Mouse (Mus musculus) heart, postnatal 0 days (tissue): ENCODE results near the gene Mns1. TPM values are rescaled to one million over a fixed set of nuclear protein-coding genes. Genes with fewer than 3 reads are reported as not detected.
"Not testable (repeated sequence)": the region's sequence is repeated elsewhere in the genome, so short reads cannot be mapped to it uniquely, and the experiment has no call there.

Experiments used
- ATAC-seq: fragments of 200-750 bp; cut with Nextera tagmentation; 2 replicates; pipeline ENCODE4 v1.8.0; 2017; ENCODE audit warnings: low read depth, moderate number of reproducible peaks, moderate library complexity; ENCODE audit not compliant: insufficient read depth
- DNase-seq: peaks from one replicate; pipeline ENCODE4 v3.0.0-alpha.2; 2016; ENCODE audit warnings: low spot score
- H3K27ac ChIP-seq: fragments of 300-500 bp; sonication (generic); 2 replicates; pipeline ENCODE4 v1.5.1; 2014; ENCODE audit warnings: low read depth, mild to moderate bottlenecking
- H3K27me3 ChIP-seq: fragments of 300-500 bp; sonication (generic); 2 replicates; pipeline ENCODE4 v1.6.1; 2014; ENCODE audit warnings: low read length, mixed read lengths; ENCODE audit not compliant: control insufficient read depth, insufficient read depth
- H3K36me3 ChIP-seq: fragments of 300-500 bp; sonication (generic); replicated peaks from 2 replicates; pipeline ENCODE4 v1.6.1; 2014; ENCODE audit warnings: low read length, mixed read lengths; ENCODE audit not compliant: control insufficient read depth, insufficient read depth
- H3K4me1 ChIP-seq: fragments of 300-500 bp; sonication (generic); 2 replicates; pipeline ENCODE4 v1.6.1; 2014; ENCODE audit warnings: antibody characterized with exemption; ENCODE audit not compliant: control insufficient read depth, insufficient read depth
- H3K4me2 ChIP-seq: fragments of 300-500 bp; sonication (generic); 2 replicates; pipeline ENCODE4 v1.6.1; 2014; ENCODE audit warnings: low read depth, mild to moderate bottlenecking, low read length, moderate library complexity
- H3K4me3 ChIP-seq: fragments of 300-500 bp; sonication (generic); 2 replicates; pipeline ENCODE4 v1.5.1; 2014; ENCODE audit warnings: low read depth, low read length
- H3K9ac ChIP-seq: fragments of 300-500 bp; sonication (generic); replicated peaks from 2 replicates; pipeline ENCODE4 v1.6.1; 2014; ENCODE audit warnings: low read depth, low read length, mixed read lengths
- H3K9me3 ChIP-seq: fragments of 300-500 bp; sonication (generic); replicated peaks from 2 replicates; pipeline ENCODE4 v1.6.1; 2016; ENCODE audit warnings: low read length; ENCODE audit not compliant: control insufficient read depth
- CTCF ChIP-seq: IDR thresholded peaks from 2 replicates; pipeline ENCODE4 v1.5.1; 2016; ENCODE audit warnings: antibody characterized with exemption, control low read depth, low read depth
- EP300 ChIP-seq: IDR thresholded peaks from 2 replicates; pipeline ENCODE4 v1.6.1; 2016; ENCODE audit warnings: antibody characterized with exemption, low read depth
- WGBS: fragments of 180-500 bp; shearing (Covaris S2); extraction: QIAGEN DNeasy Blood & Tissue Kit; methylation state at CpG from one replicate; pipeline ENCODE4 v1.1.7; 2014; 5-methylcytosine and 5-hydroxymethylcytosine counted together
- polyA plus RNA-seq: library from polyadenylated mRNA; unstranded; fragments of >200 nt; fragmentation: Nextera tagmentation; extraction: Ambion mirVana; gene quantifications from 2 replicates; pipeline ENCODE4 v1.2.1, GENCODE M21; 2015
- total RNA-seq: library from RNA; depleted of rRNA; stranded (reverse); fragments of >200 nt; gene quantifications from 2 replicates; pipeline ENCODE4 v1.2.3, GENCODE M21; 2014; ENCODE audit warnings: low replicate concordance

The Mns1 gene
- total and polyA plus RNA-seq, 2 experiments from 2014 or later, result 1.1 to 5.1 TPM

GRCm38 (mm10) chr9:72448026-72448425 lies 10.2 kb downstream of the Mns1 start:
- Histone ChIP-seq H3K4me1 (no peaks in the 10 kb centered on the region; the same call in 1 of the 2 replicates), H3K9me3 (no peaks in the 10 kb centered on the region), H3K27me3 (no peaks in the 10 kb centered on the region), H3K9ac (no peak overlapping the region), H3K27ac (no peak overlapping the region), H3K4me2 (no peak overlapping the region), H3K36me3 (peaks cover 11% of the 10 kb centered on the region; the same call in 1 of the 2 replicates), H3K4me3 (no peak overlapping the region)
- TF ChIP-seq CTCF (peak; percentile 74), EP300 (no peak)
- peak; percentile 13 for DNase-seq
- 43% methylated on average over 8 of the region's 8 CpGs for WGBS
- no peak for ATAC-seq

- Histone ChIP-seq H3K27ac (peak overlapping the region; percentile 76), H3K27me3 (no peaks in the 10 kb centered on the region), H3K4me1 (no peaks in the 10 kb centered on the region; the same call in 1 of the 2 replicates), H3K36me3 (peaks cover 11% of the 10 kb centered on the region; the same call in 1 of the 2 replicates), H3K4me2 (peak overlapping the region; percentile 59), H3K9me3 (no peaks in the 10 kb centered on the region), H3K9ac (peak overlapping the region; percentile 13; the same call in 1 of the 2 replicates), H3K4me3 (peak overlapping the region; percentile 48)
- TF ChIP-seq EP300 (no peak), CTCF (no peak)
- ATAC-seq (peak; percentile 83), DNase-seq (peak; percentile 81)
- WGBS, result 27% methylated on average over 7 of the region's 7 CpGs
Observed at GRCm38 (mm10) chr9:72449367-72449766, 11.6 kb downstream of the Mns1 start.

- DNase-seq (no peak), ATAC-seq (no peak)
- Histone ChIP-seq H3K4me3 (peak overlapping the region; percentile 48), H3K9me3 (no peaks in the 10 kb centered on the region), H3K9ac (no peak overlapping the region), H3K4me2 (peak overlapping the region; percentile 59), H3K4me1 (no peaks in the 10 kb centered on the region; the same call in 1 of the 2 replicates), H3K27me3 (no peaks in the 10 kb centered on the region), H3K27ac (peak overlapping the region; percentile 76), H3K36me3 (peaks cover 11% of the 10 kb centered on the region; the same call in 1 of the 2 replicates)
- TF ChIP-seq CTCF (no peak), EP300 (no peak)
- 65% methylated on average over 2 of the region's 2 CpGs for WGBS
Observed at GRCm38 (mm10) chr9:72449841-72450240, 12.0 kb downstream of the Mns1 start.

DNA sequence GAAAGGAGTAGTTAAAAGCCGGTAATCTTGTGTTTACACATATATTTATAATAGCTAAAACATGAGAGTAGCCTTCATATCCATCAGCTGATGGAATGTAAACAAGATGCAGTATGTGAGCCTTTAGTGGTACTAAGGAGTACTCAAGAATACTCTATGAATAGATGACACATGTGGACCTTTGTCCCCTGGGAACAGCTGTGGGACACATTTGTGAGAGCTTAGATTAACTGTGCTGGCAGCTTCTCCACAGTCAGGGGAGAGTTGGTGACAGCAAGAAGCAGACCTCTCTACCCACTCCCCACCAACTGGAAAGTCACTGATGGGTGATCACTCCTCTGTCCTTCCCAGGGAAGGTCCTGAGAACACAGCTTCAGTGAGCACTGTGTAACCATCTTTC lies 12.6 kb downstream of the Mns1 start:
- Histone ChIP-seq H3K9me3 (no peaks in the 10 kb centered on the region), H3K4me1 (no peaks in the 10 kb centered on the region; the same call in 1 of the 2 replicates), H3K4me3 (no peak overlapping the region), H3K27me3 (no peaks in the 10 kb centered on the region), H3K4me2 (no peak overlapping the region), H3K27ac (no peak overlapping the region), H3K36me3 (0 out of 2 replicates have a peak, but pooled peaks cover 11% of the 10 kb centered on the region), H3K9ac (no peak overlapping the region)
- WGBS, result 75% methylated on average over 1 of the region's 1 CpGs
- TF ChIP-seq EP300 (no peak), CTCF (no peak)
- DNase-seq, result peak; percentile 33
- ATAC-seq, result no peak

DNA sequence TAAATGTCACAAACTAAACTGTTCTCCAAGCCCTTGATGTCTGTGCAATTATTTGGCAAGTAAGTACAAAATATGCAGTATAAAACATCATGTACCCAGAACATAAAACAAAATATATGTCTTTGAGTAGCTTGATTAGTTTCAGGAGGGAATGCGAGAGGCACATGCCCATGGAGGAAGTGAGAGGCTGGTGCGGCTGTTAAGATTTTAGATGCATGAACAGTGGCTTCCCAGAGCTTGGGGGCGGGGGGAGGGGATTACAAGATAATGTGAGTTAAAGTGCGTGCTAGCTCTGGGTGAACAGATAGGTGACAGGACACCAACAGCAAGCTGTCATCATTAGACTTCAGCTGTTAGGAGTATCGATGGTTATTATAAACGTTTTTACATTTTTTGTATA lies 13.3 kb downstream of the Mns1 start:
- ATAC-seq (no peak), DNase-seq (no peak)
- no peak overlapping the region for H3K4me2 ChIP-seq
- no peaks in the 10 kb centered on the region; the same call in 1 of the 2 replicates for H3K4me1 ChIP-seq
- H3K4me3 ChIP-seq, result no peak overlapping the region
- no peak for TF ChIP-seq CTCF
- no peak for TF ChIP-seq EP300
- H3K27ac ChIP-seq, result no peak overlapping the region
- no peaks in the 10 kb centered on the region for H3K9me3 ChIP-seq
- 59% methylated on average over 6 of the region's 6 CpGs for WGBS
- no peak overlapping the region for H3K9ac ChIP-seq
- no peaks in the 10 kb centered on the region for H3K27me3 ChIP-seq
- H3K36me3 ChIP-seq, result 0 out of 2 replicates have a peak, but pooled peaks cover 8% of the 10 kb centered on the region

GRCm38 (mm10) chr9:72454281-72454680 lies 16.5 kb downstream of the Mns1 start:
- H3K27ac ChIP-seq, DNase-seq, H3K27me3 ChIP-seq: not testable (repeated sequence)

More at GRCm38 (mm10) chr9:72454281-72454680, 16.5 kb downstream of the Mns1 start:
- H3K4me2 ChIP-seq, H3K36me3 ChIP-seq, ATAC-seq, H3K4me1 ChIP-seq, H3K9me3 ChIP-seq, H3K4me3 ChIP-seq, H3K9ac ChIP-seq: not testable (repeated sequence)
